Mouse (Mus musculus) kidney, embryonic 15.5 days (tissue): ENCODE data around the gene Cfi. TPM values are rescaled to one million over a fixed set of nuclear protein-coding genes. Genes with fewer than 3 reads are reported as not detected.

Source experiments
- ATAC-seq: fragments of 200-750 bp; cut with Nextera tagmentation; replicated peaks from 2 replicates; pipeline ENCODE4 v1.8.0; 2017; ENCODE audit warnings: moderate TSS enrichment; ENCODE audit not compliant: low FRiP score
- H3K27ac ChIP-seq: fragments of 300-500 bp; sonication (generic); 2 replicates; pipeline ENCODE4 v1.5.1; 2015; ENCODE audit warnings: mild to moderate bottlenecking, inconsistent platforms
- H3K27me3 ChIP-seq: fragments of 300-500 bp; sonication (generic); 2 replicates; pipeline ENCODE4 v1.6.1; 2015; ENCODE audit warnings: inconsistent platforms
- H3K36me3 ChIP-seq: fragments of 300-500 bp; sonication (generic); 2 replicates; pipeline ENCODE4 v1.6.1; 2015; ENCODE audit warnings: inconsistent platforms
- H3K4me1 ChIP-seq: fragments of 300-500 bp; sonication (generic); 2 replicates; pipeline ENCODE4 v1.6.1; 2015; ENCODE audit warnings: inconsistent platforms
- H3K4me2 ChIP-seq: fragments of 300-500 bp; sonication (generic); 2 replicates; pipeline ENCODE4 v1.6.1; 2015; ENCODE audit warnings: moderate library complexity, mild to moderate bottlenecking, inconsistent platforms
- H3K4me3 ChIP-seq: fragments of 300-500 bp; sonication (generic); replicated peaks from 2 replicates; pipeline ENCODE4 v1.5.1; 2015; ENCODE audit warnings: mild to moderate bottlenecking, inconsistent platforms
- H3K9ac ChIP-seq: fragments of 300-500 bp; sonication (generic); 2 replicates; pipeline ENCODE4 v1.6.1; 2015; ENCODE audit warnings: mild to moderate bottlenecking, inconsistent platforms
- H3K9me3 ChIP-seq: fragments of 300-500 bp; sonication (generic); replicated peaks from 2 replicates; pipeline ENCODE4 v1.6.1; 2016; ENCODE audit warnings: inconsistent platforms
- WGBS: fragments of 180-500 bp; shearing (Covaris S2); methylation state at CpG from one replicate; pipeline ENCODE4 v1.1.7; 2015; ENCODE audit warnings: mixed read lengths; 5-methylcytosine and 5-hydroxymethylcytosine counted together
- polyA plus RNA-seq: library from polyadenylated mRNA; unstranded; fragments of >200 nt; fragmentation: Nextera tagmentation; extraction: Ambion mirVana; gene quantifications from 2 replicates; pipeline ENCODE4 v1.2.1, GENCODE M21; 2015

Cfi gene
- polyA plus RNA-seq, 1 experiment from 2014 or later: 17.5 TPM

DNA sequence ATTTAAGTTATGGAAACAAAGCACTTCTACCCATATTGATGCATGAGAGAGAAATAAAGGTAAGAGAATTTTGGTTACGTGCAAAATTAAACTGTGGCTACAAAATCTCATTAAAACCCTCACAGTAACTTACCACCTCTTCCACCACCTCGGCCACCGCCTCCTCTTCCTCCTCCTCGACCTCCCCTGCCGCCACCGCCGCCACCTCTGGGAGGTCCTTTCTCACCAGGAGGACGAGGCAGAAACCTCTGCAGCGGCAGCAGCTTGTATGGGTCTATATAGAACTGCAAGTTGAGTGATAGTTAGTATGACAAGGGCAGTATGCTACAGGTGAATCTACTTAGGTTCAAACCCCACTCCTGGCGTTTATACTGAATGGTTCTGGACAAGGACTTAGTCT is 9.0 kb upstream of the Cfi start:
- Histone ChIP-seq H3K4me3 (no peak overlapping the region), H3K27me3 (no peaks in the 10 kb centered on the region), H3K4me1 (peaks cover 13% of the 10 kb centered on the region), H3K36me3 (peaks cover 69% of the 10 kb centered on the region), H3K4me2 (no peak overlapping the region), H3K9me3 (no peaks in the 10 kb centered on the region), H3K27ac (no peak overlapping the region), H3K9ac (no peak overlapping the region)
- WGBS: 89% methylated on average over 10 of the region's 10 CpGs
- no peak for ATAC-seq

GRCm38 (mm10) chr3:129827691-129828090 is 8.0 kb upstream of the Cfi start:
- no peaks in the 10 kb centered on the region for H3K9me3 ChIP-seq
- H3K27me3 ChIP-seq: 0 out of 2 replicates have a peak, but pooled peaks cover 2% of the 10 kb centered on the region
- WGBS: 97% methylated on average over 5 of the region's 5 CpGs
- peaks cover 13% of the 10 kb centered on the region for H3K4me1 ChIP-seq
- no peak overlapping the region for H3K4me2 ChIP-seq
- no peak overlapping the region for H3K27ac ChIP-seq
- H3K4me3 ChIP-seq: no peak overlapping the region
- no peak overlapping the region for H3K9ac ChIP-seq
- ATAC-seq: no peak
- peaks cover 61% of the 10 kb centered on the region for H3K36me3 ChIP-seq

DNA sequence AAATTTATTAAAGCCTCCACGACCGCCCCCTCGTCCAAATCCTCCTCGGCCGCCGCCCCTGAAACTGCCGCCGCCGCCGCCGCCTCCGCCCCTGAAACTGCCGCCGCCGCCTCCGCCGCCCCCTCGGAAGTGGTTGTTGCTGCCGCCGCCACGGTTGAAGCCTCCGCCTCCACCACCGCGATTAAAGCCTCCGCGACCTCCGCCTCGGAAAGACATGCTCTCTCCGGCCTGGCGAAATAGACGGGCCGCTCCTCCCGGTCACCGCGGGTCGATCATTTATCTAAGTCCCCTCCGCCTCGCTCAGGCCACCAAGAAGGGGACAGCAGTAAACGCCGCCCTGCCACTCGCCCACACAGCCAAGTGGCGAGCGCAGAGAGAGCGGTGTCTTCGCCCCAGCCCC is 5.1 kb upstream of the Cfi start:
- H3K36me3 ChIP-seq: peaks cover 32% of the 10 kb centered on the region
- no peak; the same call in 1 of the 2 replicates for ATAC-seq
- peak overlapping the region; percentile 73 for H3K4me3 ChIP-seq
- peak overlapping the region; percentile 77 for H3K9ac ChIP-seq
- H3K4me1 ChIP-seq: peaks cover 19% of the 10 kb centered on the region
- H3K27me3 ChIP-seq: 0 out of 2 replicates have a peak, but pooled peaks cover 3% of the 10 kb centered on the region
- H3K4me2 ChIP-seq: peak overlapping the region; percentile 67
- peak overlapping the region; percentile 96 for H3K27ac ChIP-seq
- H3K9me3 ChIP-seq: no peaks in the 10 kb centered on the region
- under 1% methylated on average over 41 of the region's 45 CpGs for WGBS

DNA sequence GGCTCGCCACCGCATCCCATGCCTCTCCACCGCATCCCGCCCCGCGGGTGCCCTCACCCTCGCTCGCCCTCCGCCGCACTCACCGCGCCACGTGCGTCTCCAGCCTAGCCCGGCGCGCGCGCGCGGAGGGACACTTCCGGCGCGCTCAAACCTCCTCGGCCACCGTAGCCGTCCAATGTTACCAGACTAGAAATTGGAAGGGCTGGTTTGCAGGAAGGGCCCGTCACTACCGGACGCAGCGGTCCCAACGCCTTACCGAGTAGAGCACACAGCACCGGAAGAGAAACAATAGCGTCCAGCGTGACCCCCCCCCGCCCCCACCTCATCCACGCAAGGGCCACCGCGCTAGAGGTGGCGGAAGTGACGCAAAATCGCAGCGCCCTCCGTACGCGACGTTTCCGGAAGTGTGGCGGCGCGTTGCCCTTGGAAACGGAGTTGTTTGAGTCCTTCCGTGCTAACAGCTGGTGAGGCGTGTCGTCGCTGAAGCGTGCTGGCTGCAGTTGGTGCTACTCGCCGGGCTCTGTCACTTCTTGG is 4.6 kb upstream of the Cfi start, which contains the start of gene Gar1:
Gar1 (minus strand) TSS at position 362 of the 534 bp plus-strand sequence.
- H3K9ac ChIP-seq: peak within 1 kb of the TSS; percentile 77
- no peaks in the 10 kb centered on the region for H3K9me3 ChIP-seq
- H3K36me3 ChIP-seq: peaks cover 27% of the 10 kb centered on the region
- ATAC-seq: peak; percentile 91
- H3K27me3 ChIP-seq: 0 out of 2 replicates have a peak, but pooled peaks cover 3% of the 10 kb centered on the region
- peak within 1 kb of the TSS; percentile 96 for H3K27ac ChIP-seq
- peak within 1 kb of the TSS; percentile 73 for H3K4me3 ChIP-seq
- 0% methylated on average over 59 of the region's 60 CpGs for WGBS
- peak within 1 kb of the TSS; percentile 67 for H3K4me2 ChIP-seq
- peaks cover 22% of the 10 kb centered on the region for H3K4me1 ChIP-seq

- Histone ChIP-seq H3K27ac (peak overlapping the region; percentile 92), H3K9ac (no peak overlapping the region), H3K4me2 (peak overlapping the region; percentile 52), H3K27me3 (0 out of 2 replicates have a peak, but pooled peaks cover 3% of the 10 kb centered on the region), H3K9me3 (no peaks in the 10 kb centered on the region), H3K4me3 (peak overlapping the region; percentile 21), H3K36me3 (no peaks in the 10 kb centered on the region), H3K4me1 (peaks cover 9% of the 10 kb centered on the region)
- WGBS: 9% methylated on average over 11 of the region's 11 CpGs
- peak; percentile 88 for ATAC-seq
Observed at GRCm38 (mm10) chr3:129836051-129836697, 490 bp downstream of the Cfi start.

DNA sequence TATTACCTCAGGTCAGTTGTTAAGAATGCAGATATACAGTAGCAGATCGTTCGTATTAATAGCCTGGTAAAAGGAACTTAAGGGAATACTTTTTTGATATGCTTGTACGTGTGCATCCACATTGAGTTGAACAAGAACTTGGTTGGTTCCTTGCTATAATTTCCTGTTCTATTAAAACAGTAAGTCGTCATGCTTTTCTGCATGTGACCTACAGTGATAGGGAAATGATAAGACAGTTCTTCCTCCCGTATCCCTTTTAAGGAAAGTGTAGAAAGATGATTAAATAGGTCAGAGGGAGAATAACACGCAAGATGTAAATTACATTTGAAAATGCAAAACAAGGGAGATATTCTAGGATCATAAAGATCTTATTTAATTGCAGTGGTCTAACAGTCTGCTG is 1.3 kb downstream of the Cfi start:
- 80% methylated on average over 6 of the region's 6 CpGs for WGBS
- no peak overlapping the region for H3K27ac ChIP-seq
- no peaks in the 10 kb centered on the region for H3K9me3 ChIP-seq
- H3K27me3 ChIP-seq: 0 out of 2 replicates have a peak, but pooled peaks cover 3% of the 10 kb centered on the region
- no peak for ATAC-seq
- peaks cover 9% of the 10 kb centered on the region for H3K4me1 ChIP-seq
- no peak overlapping the region for H3K4me3 ChIP-seq
- H3K36me3 ChIP-seq: no peaks in the 10 kb centered on the region
- H3K9ac ChIP-seq: no peak overlapping the region
- H3K4me2 ChIP-seq: no peak overlapping the region

GRCm38 (mm10) chr3:129838017-129838416 is 2.3 kb downstream of the Cfi start:
- H3K4me3 ChIP-seq: no peak overlapping the region
- no peaks in the 10 kb centered on the region for H3K9me3 ChIP-seq
- H3K4me2 ChIP-seq: no peak overlapping the region
- H3K27me3 ChIP-seq: no peaks in the 10 kb centered on the region
- H3K36me3 ChIP-seq: no peaks in the 10 kb centered on the region
- WGBS: 50% methylated on average over 7 of the region's 7 CpGs
- ATAC-seq: no peak
- H3K27ac ChIP-seq: no peak overlapping the region
- H3K9ac ChIP-seq: no peak overlapping the region
- peaks cover 9% of the 10 kb centered on the region for H3K4me1 ChIP-seq

- no peak overlapping the region for H3K9ac ChIP-seq
- WGBS: 92% methylated on average over 2 of the region's 2 CpGs
- H3K27ac ChIP-seq: no peak overlapping the region
- H3K36me3 ChIP-seq: no peaks in the 10 kb centered on the region
- no peak overlapping the region for H3K4me3 ChIP-seq
- no peaks in the 10 kb centered on the region for H3K4me1 ChIP-seq
- no peaks in the 10 kb centered on the region for H3K27me3 ChIP-seq
- no peak overlapping the region for H3K4me2 ChIP-seq
- H3K9me3 ChIP-seq: no peaks in the 10 kb centered on the region
- no peak for ATAC-seq
Observed at GRCm38 (mm10) chr3:129845868-129846267, 10.2 kb downstream of the Cfi start.

- no peak for ATAC-seq
Observed at GRCm38 (mm10) chr3:129846846-129847245, 11.2 kb downstream of the Cfi start.

GRCm38 (mm10) chr3:129862592-129862991 is 26.9 kb downstream of the Cfi start:
- H3K4me1 ChIP-seq: no peaks in the 10 kb centered on the region
- no peaks in the 10 kb centered on the region for H3K9me3 ChIP-seq
- H3K4me3 ChIP-seq: no peak overlapping the region
- H3K27ac ChIP-seq: no peak overlapping the region
- no peaks in the 10 kb centered on the region for H3K27me3 ChIP-seq
- WGBS: 66% methylated on average over 2 of the region's 2 CpGs
- ATAC-seq: no peak
- no peaks in the 10 kb centered on the region for H3K36me3 ChIP-seq
- H3K9ac ChIP-seq: no peak overlapping the region
- no peak overlapping the region for H3K4me2 ChIP-seq

More at GRCm38 (mm10) chr3:129846846-129847245, 11.2 kb downstream of the Cfi start:
- no peak overlapping the region for H3K4me2 ChIP-seq
- no peak overlapping the region for H3K9ac ChIP-seq
- 83% methylated on average over 7 of the region's 7 CpGs for WGBS
- no peaks in the 10 kb centered on the region for H3K27me3 ChIP-seq
- H3K4me1 ChIP-seq: no peaks in the 10 kb centered on the region
- H3K27ac ChIP-seq: no peak overlapping the region
- no peak overlapping the region for H3K4me3 ChIP-seq
- H3K36me3 ChIP-seq: no peaks in the 10 kb centered on the region
- H3K9me3 ChIP-seq: no peaks in the 10 kb centered on the region

DNA sequence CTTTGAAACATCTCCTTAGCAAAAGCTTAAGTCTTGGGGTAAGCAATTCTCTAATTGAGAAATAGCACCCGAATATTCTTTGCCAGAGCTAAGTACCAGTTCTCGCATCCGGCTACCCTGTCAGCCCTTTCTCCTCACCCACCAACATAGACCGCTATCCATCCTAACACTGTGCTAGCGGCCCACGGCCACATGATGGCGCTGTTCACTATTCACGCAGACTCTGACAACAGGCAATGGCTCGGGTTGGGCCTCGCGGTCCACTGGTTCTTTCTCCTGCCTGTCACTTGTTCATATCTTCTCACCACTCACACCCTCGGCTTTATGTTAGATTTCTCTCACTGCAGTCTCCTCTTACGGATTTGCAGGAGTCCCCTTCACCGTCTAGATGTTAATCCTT is 28.0 kb downstream of the Cfi start:
- no peaks in the 10 kb centered on the region for H3K4me1 ChIP-seq
- H3K9ac ChIP-seq: no peak overlapping the region
- no peaks in the 10 kb centered on the region for H3K9me3 ChIP-seq
- no peak overlapping the region for H3K4me3 ChIP-seq
- no peaks in the 10 kb centered on the region for H3K27me3 ChIP-seq
- no peak overlapping the region for H3K27ac ChIP-seq
- 53% methylated on average over 14 of the region's 14 CpGs for WGBS
- H3K36me3 ChIP-seq: no peaks in the 10 kb centered on the region
- ATAC-seq: no peak
- no peak overlapping the region for H3K4me2 ChIP-seq

DNA sequence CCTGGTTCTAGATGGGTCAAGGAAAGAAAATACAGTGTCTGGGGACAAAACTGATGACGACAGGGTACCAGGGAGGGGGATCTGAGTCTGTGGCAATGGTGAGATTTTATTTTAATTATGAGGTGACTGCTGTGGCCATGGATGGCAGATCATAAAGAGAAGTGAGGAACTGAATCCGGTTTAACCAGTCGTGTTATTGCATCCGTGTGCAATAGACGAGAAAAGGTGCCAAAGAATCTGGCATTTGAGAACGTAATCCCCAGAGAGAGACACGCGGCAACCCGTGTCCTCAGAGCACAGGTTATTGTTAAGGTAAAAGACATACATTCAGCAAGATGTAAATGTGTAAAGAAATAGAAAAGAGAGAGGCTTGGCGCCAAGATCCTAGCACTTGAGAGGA is 41.6 kb downstream of the Cfi start:
- Histone ChIP-seq H3K36me3 (no peaks in the 10 kb centered on the region), H3K9me3 (no peaks in the 10 kb centered on the region), H3K27ac (no peak overlapping the region), H3K4me1 (peaks cover 17% of the 10 kb centered on the region), H3K9ac (no peak overlapping the region), H3K4me3 (no peak overlapping the region), H3K4me2 (0 out of 2 replicates have a peak overlapping the region, but pooled peaks have one; percentile 90), H3K27me3 (no peaks in the 10 kb centered on the region)
- ATAC-seq: no peak
- 78% methylated on average over 10 of the region's 10 CpGs for WGBS
